Mouse (Mus musculus) liver, embryonic 14.5 days (tissue): ENCODE data around the gene Oaf.

Experiments
- CTCF ChIP-seq: IDR thresholded peaks from 2 replicates; pipeline ENCODE4 v1.5.1; 2016; ENCODE audit warnings: antibody characterized with exemption, low read depth, control low read depth
- EP300 ChIP-seq: IDR thresholded peaks from 2 replicates; pipeline ENCODE4 v1.6.1; 2016; ENCODE audit warnings: antibody characterized with exemption, low read depth

DNA sequence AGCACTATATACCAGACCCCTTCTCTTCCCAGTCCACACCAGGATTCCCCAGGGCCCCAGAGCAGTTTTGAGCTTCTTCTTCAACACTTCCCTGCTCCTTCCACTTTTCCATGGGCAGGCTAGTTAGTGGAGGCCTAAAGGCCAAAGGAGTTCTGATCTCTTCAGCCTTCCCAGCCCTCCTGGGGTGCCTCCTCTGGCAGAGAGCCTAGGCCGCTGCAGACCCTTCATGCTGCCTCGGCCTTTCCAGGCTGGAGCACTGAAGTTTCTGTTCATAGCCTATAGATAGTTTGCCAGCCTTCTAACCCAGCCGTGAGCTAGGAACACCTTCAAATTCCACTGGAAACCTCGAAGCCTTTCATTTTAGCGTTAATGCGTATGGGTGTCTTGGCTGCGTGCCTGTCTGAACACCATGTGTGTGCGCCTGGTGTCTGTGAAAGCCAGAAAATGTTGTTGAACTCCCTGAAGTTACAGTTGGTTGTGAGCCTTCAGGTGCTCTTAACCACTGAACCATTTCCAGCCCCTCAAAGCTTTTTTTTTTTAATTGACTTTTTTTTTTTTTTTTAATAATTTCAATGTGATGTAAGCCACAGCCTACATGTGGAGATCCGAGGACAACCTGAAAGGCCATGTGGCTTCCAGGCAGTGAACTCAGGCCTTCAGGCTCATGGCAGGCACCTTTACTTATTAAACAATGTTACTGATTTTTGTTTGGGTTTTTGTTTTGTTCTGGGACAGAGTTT, 23.3 kb upstream of the Oaf start:
- TF ChIP-seq CTCF, result no peak
- TF ChIP-seq EP300, result no peak
